Mouse (Mus musculus): ENCODE results near the gene Gps2.

DNA sequence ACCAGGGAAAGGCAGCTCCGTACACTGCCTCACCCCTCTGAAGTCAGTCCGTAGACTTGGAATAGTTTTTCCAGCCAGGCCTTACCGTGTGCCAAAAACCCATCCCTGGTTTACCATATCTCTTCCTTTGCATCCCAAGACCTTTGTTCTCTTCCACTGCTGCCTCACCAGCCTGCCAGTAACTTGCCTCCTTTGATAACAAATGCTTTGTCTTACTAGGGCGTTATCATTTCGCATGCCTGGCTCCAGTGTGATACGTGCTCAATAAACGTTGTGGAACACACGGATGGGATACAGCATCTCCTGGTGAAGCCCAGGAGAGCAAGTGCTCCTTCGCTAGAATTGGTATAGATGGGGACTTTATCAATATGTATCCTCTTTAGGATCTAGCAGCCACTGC lies 46.4 kb upstream of the Gps2 start:
- no peak for TF ChIP-seq MYOG (IDR thresholded peaks at IDR 0.05; ENCODE audit: control insufficient read depth, extremely low read depth, insufficient read length)
- TF ChIP-seq MYOD1 (IDR thresholded peaks at IDR 0.05; ENCODE audit: control insufficient read depth, insufficient read length, low read depth): no peak
